Mouse (Mus musculus): ENCODE results near the gene Hephl1. TPM values are rescaled to one million over a fixed set of nuclear protein-coding genes. Genes with fewer than 3 reads are reported as not detected.
A peak's percentile ranks its signal among the peaks of the same experiment; 100 is the strongest.

The Hephl1 gene
- polyA plus RNA-seq, 1 experiment = not detected

GRCm38 (mm10) chr9:15021156-15021555 is 90.8 kb downstream of the Hephl1 start:
- H3K27ac ChIP-seq (ENCODE audit: insufficient read depth, low read length) = no peak overlapping the region
- TF ChIP-seq CTCF (IDR thresholded peaks at IDR 0.05; ENCODE audit: borderline replicate concordance, insufficient read depth, low read length) (no peak), POLR2A (IDR thresholded peaks at IDR 0.05; ENCODE audit: low read depth, low read length) (no peak)
- no peak overlapping the region for H3K4me3 ChIP-seq (ENCODE audit: insufficient read depth, low read length)
- H3K4me1 ChIP-seq (ENCODE audit: control insufficient read depth, insufficient read depth, low read length) = peaks cover 7% of the 10 kb centered on the region

- no peak for TF ChIP-seq CTCF (IDR thresholded peaks at IDR 0.05; ENCODE audit: borderline replicate concordance, insufficient read depth, low read length)
- no peak for TF ChIP-seq POLR2A (IDR thresholded peaks at IDR 0.05; ENCODE audit: low read depth, low read length)
- peaks cover 7% of the 10 kb centered on the region for H3K4me1 ChIP-seq (ENCODE audit: control insufficient read depth, insufficient read depth, low read length)
- no peak overlapping the region for H3K4me3 ChIP-seq (ENCODE audit: insufficient read depth, low read length)
- no peak overlapping the region for H3K27ac ChIP-seq (ENCODE audit: insufficient read depth, low read length)
These were observed 91.3 kb downstream of the Hephl1 start for GRCm38 (mm10) chr9:15020561-15021080.

GRCm38 (mm10) chr9:15018756-15019131 is 93.2 kb downstream of the Hephl1 start:
- Histone ChIP-seq H3K4me3 (ENCODE audit: insufficient read depth, low read length) (no peak overlapping the region), H3K4me1 (ENCODE audit: control insufficient read depth, insufficient read depth, low read length) (peaks cover 7% of the 10 kb centered on the region)
- TF ChIP-seq CTCF (IDR thresholded peaks at IDR 0.05; ENCODE audit: borderline replicate concordance, insufficient read depth, low read length) (no peak), POLR2A (IDR thresholded peaks at IDR 0.05; ENCODE audit: low read depth, low read length) (no peak)

GRCm38 (mm10) chr9:15017791-15018755 is 93.8 kb downstream of the Hephl1 start:
- H3K27ac ChIP-seq (ENCODE audit: insufficient read depth, low read length) = no peak overlapping the region
- H3K4me3 ChIP-seq (ENCODE audit: insufficient read depth, low read length) = no peak overlapping the region
- H3K4me1 ChIP-seq (ENCODE audit: control insufficient read depth, insufficient read depth, low read length) = peaks cover 7% of the 10 kb centered on the region
- TF ChIP-seq POLR2A (IDR thresholded peaks at IDR 0.05; ENCODE audit: low read depth, low read length) (no peak), CTCF (IDR thresholded peaks at IDR 0.05; ENCODE audit: borderline replicate concordance, insufficient read depth, low read length) (no peak)

More at GRCm38 (mm10) chr9:15018756-15019131, 93.2 kb downstream of the Hephl1 start:
- H3K27ac ChIP-seq (ENCODE audit: insufficient read depth, low read length) = peak overlapping the region; percentile 31; the same call in 1 of the 2 replicates

GRCm38 (mm10) chr9:15015223-15015956 is 96.5 kb downstream of the Hephl1 start:
- H3K27ac ChIP-seq (ENCODE audit: insufficient read depth, low read length) = no peak overlapping the region
- peaks cover 7% of the 10 kb centered on the region for H3K4me1 ChIP-seq (ENCODE audit: control insufficient read depth, insufficient read depth, low read length)
- TF ChIP-seq CTCF (IDR thresholded peaks at IDR 0.05; ENCODE audit: borderline replicate concordance, insufficient read depth, low read length) (peak; percentile 35; the same call in 1 of the 2 replicates), POLR2A (IDR thresholded peaks at IDR 0.05; ENCODE audit: low read depth, low read length) (no peak)
- H3K4me3 ChIP-seq (ENCODE audit: insufficient read depth, low read length) = no peak overlapping the region

GRCm38 (mm10) chr9:15007566-15007965 is 104.3 kb downstream of the Hephl1 start:
- TF ChIP-seq POLR2A (IDR thresholded peaks at IDR 0.05; ENCODE audit: low read depth, low read length) (no peak), CTCF (IDR thresholded peaks at IDR 0.05; ENCODE audit: borderline replicate concordance, insufficient read depth, low read length) (no peak)
- no peak overlapping the region for H3K4me3 ChIP-seq (ENCODE audit: insufficient read depth, low read length)
- H3K4me1 ChIP-seq (ENCODE audit: control insufficient read depth, insufficient read depth, low read length) = no peaks in the 10 kb centered on the region
- H3K27ac ChIP-seq (ENCODE audit: insufficient read depth, low read length) = no peak overlapping the region

- Histone ChIP-seq H3K4me1 (ENCODE audit: control insufficient read depth, insufficient read depth, low read length) (no peaks in the 10 kb centered on the region), H3K4me3 (ENCODE audit: insufficient read depth, low read length) (no peak overlapping the region), H3K27ac (ENCODE audit: insufficient read depth, low read length) (no peak overlapping the region)
- no peak for TF ChIP-seq POLR2A (IDR thresholded peaks at IDR 0.05; ENCODE audit: low read depth, low read length)
- TF ChIP-seq CTCF (IDR thresholded peaks at IDR 0.05; ENCODE audit: borderline replicate concordance, insufficient read depth, low read length) = no peak
These were observed 107.6 kb downstream of the Hephl1 start for GRCm38 (mm10) chr9:15004298-15004685.

- no peak overlapping the region for H3K4me3 ChIP-seq (ENCODE audit: insufficient read depth, low read length)
- H3K4me1 ChIP-seq (ENCODE audit: control insufficient read depth, insufficient read depth, low read length) = no peaks in the 10 kb centered on the region
- TF ChIP-seq POLR2A (IDR thresholded peaks at IDR 0.05; ENCODE audit: low read depth, low read length) (no peak), CTCF (IDR thresholded peaks at IDR 0.05; ENCODE audit: borderline replicate concordance, insufficient read depth, low read length) (no peak)
- no peak overlapping the region for H3K27ac ChIP-seq (ENCODE audit: insufficient read depth, low read length)
These were observed 108.1 kb downstream of the Hephl1 start for GRCm38 (mm10) chr9:15003676-15004297.

- no peak overlapping the region for H3K27ac ChIP-seq (ENCODE audit: insufficient read depth, low read length)
- H3K4me1 ChIP-seq (ENCODE audit: control insufficient read depth, insufficient read depth, low read length) = no peaks in the 10 kb centered on the region
- no peak overlapping the region for H3K4me3 ChIP-seq (ENCODE audit: insufficient read depth, low read length)
- TF ChIP-seq POLR2A (IDR thresholded peaks at IDR 0.05; ENCODE audit: low read depth, low read length) (no peak), CTCF (IDR thresholded peaks at IDR 0.05; ENCODE audit: borderline replicate concordance, insufficient read depth, low read length) (no peak)
These were observed 108.8 kb downstream of the Hephl1 start for GRCm38 (mm10) chr9:15002995-15003613.

Other genes starting within 250 kb of the Hephl1 start
- gene Izumo1r, start 208.2 kb downstream of the Hephl1 start, polyA plus RNA-seq (2011; ENCODE audit: insufficient read length, low read depth, missing spikeins) = not detected in 2 replicates
- gene Panx1, start 66.6 kb downstream of the Hephl1 start, polyA plus RNA-seq (2011; ENCODE audit: insufficient read length, low read depth, missing spikeins) = 21.1 and 24.2 TPM in 2 replicates
- 3.6 and 4.1 TPM in 2 replicates for gene Vstm5, start 126.9 kb upstream of the Hephl1 start, polyA plus RNA-seq (2011; ENCODE audit: insufficient read length, low read depth, missing spikeins)
- gene Med17, start 167.8 kb upstream of the Hephl1 start, polyA plus RNA-seq (2011; ENCODE audit: insufficient read length, low read depth, missing spikeins) = 45.7 and 49.6 TPM in 2 replicates
- gene Taf1d, start 194.1 kb upstream of the Hephl1 start, polyA plus RNA-seq (2011; ENCODE audit: insufficient read length, low read depth, missing spikeins) = 159 and 173 TPM in 2 replicates
- gene 4931406C07Rik, start 194.3 kb upstream of the Hephl1 start, polyA plus RNA-seq (2011; ENCODE audit: insufficient read length, low read depth, missing spikeins) = 40.8 and 51.0 TPM in 2 replicates
- 25.6 and 27.7 TPM in 2 replicates for gene Cep295, start 245.7 kb upstream of the Hephl1 start, polyA plus RNA-seq (2011; ENCODE audit: insufficient read length, low read depth, missing spikeins)